Mouse (Mus musculus) embryo, embryonic 11 days (tissue): Measurements from ENCODE around the gene B3galt1.

ENCODE experiments used
- DNase-seq: peaks from one replicate; pipeline ENCODE4 v3.0.0-alpha.2; 2015

Gene B3galt1

DNA sequence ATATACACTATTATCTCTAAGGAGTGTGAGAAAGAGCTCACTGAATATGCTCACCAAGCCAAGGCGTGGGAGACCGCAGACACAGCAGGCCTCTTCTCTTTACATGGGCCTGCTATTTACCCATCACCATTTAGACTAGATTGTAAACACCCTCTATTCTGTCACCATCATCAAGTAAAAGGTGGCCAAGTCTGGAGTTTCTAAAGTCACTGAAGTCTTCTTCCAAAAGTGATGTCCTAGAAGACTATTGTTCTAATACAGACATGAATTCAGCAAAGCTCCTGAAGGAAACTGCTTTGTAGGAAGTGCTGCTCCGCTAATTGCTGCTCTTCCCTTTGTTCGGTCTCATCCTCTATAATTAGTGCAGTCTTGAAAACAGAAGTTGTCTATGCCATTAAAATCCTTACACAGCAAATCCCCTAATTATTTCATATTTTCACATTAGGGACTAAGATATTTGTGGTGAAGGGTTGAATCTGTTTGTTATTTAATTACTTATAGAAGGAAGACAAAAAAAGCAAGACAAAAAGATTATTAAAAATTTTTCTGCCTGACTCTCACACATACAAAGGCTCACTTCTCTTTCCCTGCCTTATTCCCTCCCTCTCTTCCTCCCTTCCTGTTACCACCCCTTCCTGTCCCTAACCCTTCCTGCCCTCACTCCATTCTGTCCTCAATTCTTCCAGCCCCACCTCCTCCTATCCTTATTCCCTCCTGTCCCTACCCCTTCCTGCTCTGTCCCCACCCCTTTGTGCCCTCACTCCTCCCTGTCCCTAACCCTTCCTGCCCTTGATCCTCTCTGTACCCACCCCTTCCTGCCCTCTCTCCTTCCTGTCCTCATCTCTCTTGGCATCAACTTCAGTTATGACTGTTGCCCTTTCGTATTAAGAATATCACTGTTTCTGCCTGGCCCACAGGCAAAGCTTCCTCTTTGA, 514.0 kb downstream of the B3galt1 start:
- DNase-seq, result no peak

GRCm38 (mm10) chr2:68080872-68081280, 515.2 kb downstream of the B3galt1 start:
- DNase-seq, result no peak

DNA sequence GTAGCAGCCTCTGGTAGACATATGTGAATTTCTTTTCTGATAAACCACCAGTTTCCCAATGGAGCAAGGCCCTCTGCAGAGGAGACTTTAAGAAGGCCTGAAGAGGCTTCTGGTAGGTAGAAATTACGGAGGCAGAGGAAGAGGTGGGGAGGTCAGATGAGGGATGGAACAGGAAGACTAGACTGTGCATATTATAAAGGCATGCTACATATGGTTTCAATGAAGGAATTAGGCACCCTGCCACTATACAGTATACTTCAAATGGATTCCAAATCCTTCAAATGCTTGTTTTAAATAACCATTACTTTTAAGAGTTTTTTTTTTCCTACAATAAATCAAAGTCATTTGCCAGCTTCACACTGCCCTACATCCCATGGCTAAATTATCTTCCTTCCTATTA, 518.8 kb downstream of the B3galt1 start:
- DNase-seq, result no peak

- DNase-seq, result no peak
Observed at GRCm38 (mm10) chr2:68086101-68086500, 520.4 kb downstream of the B3galt1 start.

GRCm38 (mm10) chr2:68091559-68091958, 525.9 kb downstream of the B3galt1 start:
- DNase-seq, result no peak

GRCm38 (mm10) chr2:68104641-68105040, 539.0 kb downstream of the B3galt1 start:
- DNase-seq, result no peak

DNA sequence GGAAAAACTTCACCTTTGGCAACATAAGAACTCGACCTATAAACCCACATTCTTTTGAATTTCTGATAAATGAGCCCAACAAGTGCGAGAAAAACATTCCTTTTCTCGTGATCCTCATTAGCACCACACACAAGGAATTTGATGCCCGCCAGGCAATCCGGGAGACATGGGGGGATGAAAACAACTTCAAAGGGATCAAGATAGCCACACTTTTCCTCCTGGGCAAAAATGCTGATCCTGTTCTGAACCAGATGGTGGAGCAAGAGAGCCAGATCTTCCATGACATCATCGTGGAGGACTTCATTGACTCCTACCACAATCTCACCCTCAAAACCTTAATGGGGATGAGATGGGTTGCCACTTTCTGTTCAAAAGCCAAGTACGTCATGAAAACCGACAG, 552.4 kb downstream of the B3galt1 start:
- DNase-seq, result no peak

DNA sequence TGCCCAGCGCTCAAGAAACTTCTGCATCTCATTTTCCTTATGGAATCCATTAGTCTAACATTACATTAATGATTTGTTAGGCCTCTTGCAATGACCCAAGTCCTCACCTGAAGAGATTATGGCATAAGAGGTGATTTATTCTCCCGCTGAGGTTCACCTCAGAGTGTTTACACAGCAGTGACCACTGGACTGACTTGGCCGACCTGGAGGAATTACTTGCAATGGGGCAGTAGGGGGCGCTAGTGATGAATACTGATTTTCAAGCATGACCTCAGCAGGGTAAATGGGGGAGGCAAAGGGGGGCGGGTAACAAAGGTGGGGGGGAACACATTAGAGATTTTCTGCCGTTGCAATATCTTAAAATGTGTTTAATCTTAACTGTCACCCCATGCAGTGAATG, 559.1 kb downstream of the B3galt1 start:
- peak; percentile 54 for DNase-seq

GRCm38 (mm10) chr2:68141094-68141493, 575.4 kb downstream of the B3galt1 start:
- no peak for DNase-seq

GRCm38 (mm10) chr2:68143292-68143691, 577.6 kb downstream of the B3galt1 start:
- DNase-seq, result no peak

GRCm38 (mm10) chr2:68159751-68160150, 594.1 kb downstream of the B3galt1 start:
- DNase-seq, result no peak

DNA sequence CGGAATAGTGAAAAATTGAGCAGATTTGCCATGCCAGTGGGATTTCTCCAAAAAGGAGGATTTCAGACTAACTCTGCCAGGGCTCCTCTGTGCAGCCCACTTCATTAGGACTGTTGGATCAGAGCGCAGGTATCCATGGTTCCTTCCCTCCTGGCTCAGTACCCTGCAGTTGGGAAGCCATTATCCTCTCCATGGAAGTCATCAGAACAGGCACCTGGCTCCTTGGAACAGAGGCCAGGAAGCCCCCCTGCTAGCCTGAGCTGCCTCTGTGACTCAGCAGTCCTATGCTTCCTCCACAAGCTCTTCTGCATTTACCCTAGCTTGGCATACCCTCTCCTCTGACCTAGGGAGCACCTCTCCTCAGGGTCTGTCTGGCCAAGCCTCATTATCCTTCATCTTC, 594.9 kb downstream of the B3galt1 start:
- DNase-seq, result no peak

DNA sequence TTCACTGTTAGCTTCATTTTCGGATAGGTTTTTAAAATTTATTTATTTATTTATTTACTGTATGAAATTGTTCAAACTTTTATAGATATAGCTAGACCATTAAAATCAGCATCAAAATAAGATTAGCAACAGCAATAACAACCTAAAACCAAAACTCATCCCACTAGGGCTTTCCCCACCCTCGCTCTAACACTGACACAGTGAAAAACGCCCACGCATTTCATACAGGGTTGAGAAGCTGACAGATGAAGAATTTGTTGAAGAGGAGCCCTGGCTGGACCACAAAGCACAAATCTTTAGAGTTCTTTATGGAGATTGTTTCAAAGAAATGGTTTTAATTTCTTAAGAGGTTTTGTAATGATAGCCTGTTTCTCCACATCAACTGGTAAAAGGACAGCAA, 596.3 kb downstream of the B3galt1 start:
- no peak for DNase-seq

DNA sequence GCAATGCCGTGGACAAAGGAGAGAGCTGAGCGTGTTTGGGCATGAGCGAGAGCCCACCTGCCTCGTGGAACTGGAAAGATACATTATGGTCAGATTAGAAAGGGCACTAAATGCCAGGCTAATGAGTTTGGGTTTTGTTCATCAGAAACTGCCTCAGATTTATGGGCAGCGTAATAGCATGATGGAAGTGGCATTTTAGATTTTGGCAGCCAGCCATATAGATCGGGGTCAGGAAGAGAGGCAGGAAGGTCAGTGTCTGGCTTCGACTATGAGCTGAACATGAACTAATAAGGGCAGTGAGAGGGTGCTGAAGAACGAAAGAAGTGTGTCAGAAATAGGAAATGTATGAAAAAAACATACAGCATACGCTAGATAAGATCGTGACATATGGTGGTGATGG, 605.6 kb downstream of the B3galt1 start:
- DNase-seq, result no peak
